Mouse (Mus musculus): ENCODE data around the gene Accs. TPM values are rescaled to one million over a fixed set of nuclear protein-coding genes. Genes with fewer than 3 reads are reported as not detected.

Accs gene
- polyA plus RNA-seq, 1 experiment from 2014 or later = 5.3 TPM

- H3K27me3 ChIP-seq (replicated peaks) = no peaks in the 10 kb centered on the region
- no peak overlapping the region for H3K4me2 ChIP-seq
- peaks cover 11% of the 10 kb centered on the region; the same call in 1 of the 2 replicates for H3K36me3 ChIP-seq
- H3K27ac ChIP-seq = no peak overlapping the region
- H3K9ac ChIP-seq = no peak overlapping the region
- ATAC-seq (ENCODE audit: insufficient read depth, low FRiP score, low read depth) = no peak
- no peaks in the 10 kb centered on the region for H3K4me1 ChIP-seq
- H3K9me3 ChIP-seq = no peaks in the 10 kb centered on the region
- WGBS = 87% methylated on average over 5 of the region's 5 CpGs
- H3K4me3 ChIP-seq (replicated peaks) = no peak overlapping the region
Observed at GRCm38 (mm10) chr2:93808071-93808470, 41.7 kb downstream of the Accs start.

- Histone ChIP-seq H3K4me1 (no peaks in the 10 kb centered on the region), H3K27me3 (replicated peaks) (no peaks in the 10 kb centered on the region), H3K4me3 (replicated peaks) (no peak overlapping the region), H3K9me3 (no peaks in the 10 kb centered on the region), H3K36me3 (peaks cover 11% of the 10 kb centered on the region; the same call in 1 of the 2 replicates), H3K4me2 (no peak overlapping the region), H3K9ac (no peak overlapping the region), H3K27ac (no peak overlapping the region)
- no peak for ATAC-seq (ENCODE audit: insufficient read depth, low FRiP score, low read depth)
- 82% methylated on average over 8 of the region's 8 CpGs for WGBS
Observed at GRCm38 (mm10) chr2:93807440-93807839, 42.3 kb downstream of the Accs start.

- Histone ChIP-seq H3K36me3 (peaks cover 14% of the 10 kb centered on the region), H3K27me3 (replicated peaks) (no peaks in the 10 kb centered on the region), H3K9ac (no peak overlapping the region), H3K4me1 (no peaks in the 10 kb centered on the region), H3K27ac (no peak overlapping the region), H3K4me2 (no peak overlapping the region), H3K4me3 (replicated peaks) (no peak overlapping the region), H3K9me3 (no peaks in the 10 kb centered on the region)
- no peak for ATAC-seq (ENCODE audit: insufficient read depth, low FRiP score, low read depth)
- WGBS = 88% methylated on average over 6 of the region's 6 CpGs
Observed at GRCm38 (mm10) chr2:93806487-93807201, 43.1 kb downstream of the Accs start.

GRCm38 (mm10) chr2:93805523-93805922, 44.2 kb downstream of the Accs start:
- Histone ChIP-seq H3K27me3 (replicated peaks) (no peaks in the 10 kb centered on the region), H3K36me3 (peaks cover 16% of the 10 kb centered on the region), H3K9ac (no peak overlapping the region), H3K9me3 (no peaks in the 10 kb centered on the region), H3K4me1 (no peaks in the 10 kb centered on the region), H3K27ac (no peak overlapping the region), H3K4me3 (replicated peaks) (no peak overlapping the region), H3K4me2 (no peak overlapping the region)
- 87% methylated on average over 4 of the region's 4 CpGs for WGBS
- ATAC-seq (ENCODE audit: insufficient read depth, low FRiP score, low read depth) = no peak

- H3K27ac ChIP-seq = no peak overlapping the region
- H3K4me3 ChIP-seq (replicated peaks) = no peak overlapping the region
- H3K4me1 ChIP-seq = no peaks in the 10 kb centered on the region
- no peak for ATAC-seq (ENCODE audit: insufficient read depth, low FRiP score, low read depth)
- H3K27me3 ChIP-seq (replicated peaks) = no peaks in the 10 kb centered on the region
- H3K36me3 ChIP-seq = peaks cover 12% of the 10 kb centered on the region
- H3K9me3 ChIP-seq = no peaks in the 10 kb centered on the region
- no peak overlapping the region for H3K4me2 ChIP-seq
- WGBS = 84% methylated on average over 5 of the region's 5 CpGs
- H3K9ac ChIP-seq = no peak overlapping the region
Observed at GRCm38 (mm10) chr2:93805066-93805465, 44.7 kb downstream of the Accs start.

GRCm38 (mm10) chr2:93802947-93803346, 46.8 kb downstream of the Accs start:
- Histone ChIP-seq H3K9ac (no peak overlapping the region), H3K4me3 (replicated peaks) (no peak overlapping the region), H3K4me2 (no peak overlapping the region), H3K9me3 (no peaks in the 10 kb centered on the region), H3K4me1 (no peaks in the 10 kb centered on the region), H3K36me3 (peaks cover 18% of the 10 kb centered on the region), H3K27ac (no peak overlapping the region), H3K27me3 (replicated peaks) (no peaks in the 10 kb centered on the region)
- WGBS = 91% methylated on average over 2 of the region's 2 CpGs
- ATAC-seq (ENCODE audit: insufficient read depth, low FRiP score, low read depth) = no peak

GRCm38 (mm10) chr2:93801097-93801496, 48.6 kb downstream of the Accs start:
- Histone ChIP-seq H3K27me3 (replicated peaks) (no peaks in the 10 kb centered on the region), H3K27ac (no peak overlapping the region), H3K9ac (no peak overlapping the region), H3K4me3 (replicated peaks) (no peak overlapping the region), H3K4me2 (no peak overlapping the region), H3K9me3 (no peaks in the 10 kb centered on the region), H3K4me1 (no peaks in the 10 kb centered on the region), H3K36me3 (peaks cover 19% of the 10 kb centered on the region)
- ATAC-seq (ENCODE audit: insufficient read depth, low FRiP score, low read depth) = no peak
- WGBS = 87% methylated on average over 7 of the region's 7 CpGs

- no peak overlapping the region for H3K4me2 ChIP-seq
- no peak overlapping the region for H3K9ac ChIP-seq
- H3K4me1 ChIP-seq = 0 out of 2 replicates have a peak, but pooled peaks cover under 1% of the 10 kb centered on the region
- H3K4me3 ChIP-seq (replicated peaks) = no peak overlapping the region
- H3K9me3 ChIP-seq = no peaks in the 10 kb centered on the region
- H3K36me3 ChIP-seq = peaks cover 21% of the 10 kb centered on the region
- H3K27ac ChIP-seq = no peak overlapping the region
- 73% methylated on average over 19 of the region's 19 CpGs for WGBS
- ATAC-seq (ENCODE audit: insufficient read depth, low FRiP score, low read depth) = no peak
- no peaks in the 10 kb centered on the region for H3K27me3 ChIP-seq (replicated peaks)
Observed at GRCm38 (mm10) chr2:93797162-93797795, 52.5 kb downstream of the Accs start.

GRCm38 (mm10) chr2:93794375-93794774, 55.4 kb downstream of the Accs start:
- H3K9me3 ChIP-seq = no peaks in the 10 kb centered on the region
- no peaks in the 10 kb centered on the region for H3K27me3 ChIP-seq (replicated peaks)
- peaks cover 16% of the 10 kb centered on the region; the same call in 1 of the 2 replicates for H3K4me1 ChIP-seq
- H3K36me3 ChIP-seq = peaks cover 17% of the 10 kb centered on the region; the same call in 1 of the 2 replicates
- H3K4me3 ChIP-seq (replicated peaks) = no peak overlapping the region
- 93% methylated on average over 5 of the region's 5 CpGs for WGBS
- H3K9ac ChIP-seq = no peak overlapping the region
- H3K27ac ChIP-seq = no peak overlapping the region
- no peak overlapping the region for H3K4me2 ChIP-seq
- ATAC-seq (ENCODE audit: insufficient read depth, low FRiP score, low read depth) = no peak

GRCm38 (mm10) chr2:93791516-93792499, 57.9 kb downstream of the Accs start:
- Histone ChIP-seq H3K36me3 (peaks cover 11% of the 10 kb centered on the region; the same call in 1 of the 2 replicates), H3K4me1 (peaks cover 16% of the 10 kb centered on the region; the same call in 1 of the 2 replicates), H3K4me3 (replicated peaks) (no peak overlapping the region), H3K4me2 (no peak overlapping the region), H3K9me3 (no peaks in the 10 kb centered on the region), H3K9ac (no peak overlapping the region), H3K27ac (peak overlapping the region; percentile 73), H3K27me3 (replicated peaks) (no peaks in the 10 kb centered on the region)
- ATAC-seq (ENCODE audit: insufficient read depth, low FRiP score, low read depth) = peak; percentile 86; the same call in 1 of the 2 replicates
- WGBS = 44% methylated on average over 13 of the region's 13 CpGs

- H3K9ac ChIP-seq = no peak overlapping the region
- H3K27ac ChIP-seq = peak overlapping the region; percentile 73; the same call in 1 of the 2 replicates
- peaks cover 16% of the 10 kb centered on the region; the same call in 1 of the 2 replicates for H3K4me1 ChIP-seq
- H3K36me3 ChIP-seq = peaks cover 5% of the 10 kb centered on the region; the same call in 1 of the 2 replicates
- ATAC-seq (ENCODE audit: insufficient read depth, low FRiP score, low read depth) = no peak
- no peaks in the 10 kb centered on the region for H3K27me3 ChIP-seq (replicated peaks)
- no peaks in the 10 kb centered on the region for H3K9me3 ChIP-seq
- no peak overlapping the region for H3K4me3 ChIP-seq (replicated peaks)
- WGBS = 81% methylated on average over 4 of the region's 4 CpGs
- no peak overlapping the region for H3K4me2 ChIP-seq
Observed at GRCm38 (mm10) chr2:93790798-93791345, 58.9 kb downstream of the Accs start.

All from stomach, embryonic 15.5 days (tissue).